Comparison of ENCODE assay signal across 20 mouse cellular contexts in the genomic region with DNA sequence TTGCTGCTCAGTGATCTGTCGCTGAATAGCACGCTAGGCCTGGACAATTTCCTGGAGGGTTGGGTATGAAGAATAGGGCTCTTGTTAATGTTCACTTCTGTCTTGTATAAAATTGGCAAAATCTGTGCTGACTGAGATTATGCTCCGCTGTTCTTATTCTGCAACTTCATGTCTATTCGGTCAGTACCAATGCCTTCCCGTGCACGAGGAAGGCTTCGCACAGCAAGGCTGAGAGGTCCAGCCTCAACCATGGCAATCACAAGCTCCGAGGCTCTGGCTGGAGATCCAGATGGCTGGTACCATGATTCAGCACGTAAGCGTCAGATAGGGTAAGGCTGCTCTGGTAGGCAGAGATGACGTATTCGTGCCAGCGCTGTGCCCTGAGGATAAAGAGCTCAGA. TPM values are rescaled to one million over a fixed set of nuclear protein-coding genes. Genes with fewer than 3 reads are reported as not detected.
DNase-seq lines count a peak whose midpoint lies in the region; ATAC-seq and TF ChIP-seq lines count a peak whose summit lies in the region.
"Had no signal": no experiment of that assay in that cellular context is flagged by ENCODE, and none has a peak within 500 bp of the region (broad histone marks: within the 10 kb centered on the region; RNA-seq: fewer than 3 reads in every experiment).

No protein-coding gene starts in this region.

- H3K27ac ChIP-seq in kidney, embryonic 15.5 days = no peak overlapping the region
- peak overlapping the region; percentile 28 for H3K27ac ChIP-seq in left cerebral cortex, adult 2 months
- H3K27ac ChIP-seq in kidney, embryonic 16.5 days (ENCODE audit: low read length) = 0 out of 2 replicates have a peak overlapping the region, but pooled peaks have one; percentile 37
- H3K27ac ChIP-seq in lung, postnatal 0 days (ENCODE audit: low read length) = no peak overlapping the region
- H3K27ac ChIP-seq: embryonic facial prominence, embryonic 10.5 days; forebrain, embryonic 10.5 days; heart, embryonic 15.5 days; hindbrain, embryonic 13.5 days; stomach, postnatal 0 days had no signal

- H3K4me3 ChIP-seq in kidney, embryonic 15.5 days (replicated peaks) = no peak overlapping the region
- H3K4me3 ChIP-seq in left cerebral cortex, adult 2 months = no peak overlapping the region
- H3K4me3 ChIP-seq in kidney, embryonic 16.5 days (ENCODE audit: low read length) = no peak overlapping the region
- no peak overlapping the region for H3K4me3 ChIP-seq in lung, postnatal 0 days (ENCODE audit: low read depth, low read length)
- H3K4me3 ChIP-seq: embryonic facial prominence, embryonic 10.5 days; forebrain, embryonic 10.5 days; heart, embryonic 15.5 days; hindbrain, embryonic 13.5 days had no signal

- DNase-seq in kidney, adult 11 months = peak; percentile 62
- no peak for DNase-seq in left cerebral cortex, adult 2 months (ENCODE audit: extremely low spot score in 1 of 2, low spot score in 2 of 2)
- DNase-seq in left cerebral cortex, postnatal 10 days (ENCODE audit: extremely low spot score in 1 of 2, low spot score in 2 of 2) = no peak
- DNase-seq in layer of hippocampus, adult 9-11 months = peak; percentile 55
- no peak for DNase-seq in lung, postnatal 0 days (ENCODE audit: low spot score)
- no peak for DNase-seq in adrenal gland, postnatal 25 days
- DNase-seq: cerebellum, adult 11-12 months; cerebellum, postnatal 10 days; forebrain, postnatal 0 days; gastrocnemius, postnatal 36 days; heart, postnatal 36 days; thymus, adult 2 months had no signal

- H3K9ac ChIP-seq in kidney, embryonic 15.5 days = no peak overlapping the region
- H3K9ac ChIP-seq in kidney, embryonic 16.5 days (replicated peaks; ENCODE audit: low read length) = no peak overlapping the region
- no peak overlapping the region for H3K9ac ChIP-seq in lung, postnatal 0 days (replicated peaks; ENCODE audit: low read depth)
- H3K9ac ChIP-seq: forebrain, postnatal 0 days; heart, embryonic 15.5 days had no signal

- ATAC-seq in kidney, embryonic 15.5 days (replicated peaks; ENCODE audit: low FRiP score) = no peak
- no peak; the same call in 1 of the 2 replicates for ATAC-seq in kidney, embryonic 16.5 days (ENCODE audit: low FRiP score, low TSS enrichment)
- ATAC-seq in lung, postnatal 0 days = no peak
- ATAC-seq: forebrain, postnatal 0 days had no signal

- H3K9me3 ChIP-seq in kidney, embryonic 15.5 days (replicated peaks) = no peaks in the 10 kb centered on the region
- H3K9me3 ChIP-seq in kidney, embryonic 16.5 days (ENCODE audit: low read length) = no peaks in the 10 kb centered on the region
- H3K9me3 ChIP-seq in lung, postnatal 0 days (ENCODE audit: low read length) = no peaks in the 10 kb centered on the region
- H3K9me3 ChIP-seq: embryonic facial prominence, embryonic 10.5 days; forebrain, embryonic 10.5 days; heart, embryonic 15.5 days; hindbrain, embryonic 13.5 days had no signal

- 0 out of 2 replicates have a peak, but pooled peaks cover 2% of the 10 kb centered on the region for H3K4me1 ChIP-seq in kidney, embryonic 15.5 days
- no peaks in the 10 kb centered on the region for H3K4me1 ChIP-seq in kidney, embryonic 16.5 days (ENCODE audit: insufficient read depth, low read length)
- no peaks in the 10 kb centered on the region for H3K4me1 ChIP-seq in lung, postnatal 0 days (ENCODE audit: insufficient read depth, low read depth, low read length)
- H3K4me1 ChIP-seq: heart, embryonic 15.5 days; hindbrain, embryonic 13.5 days had no signal

- 93% methylated on average over 13 of the region's 13 CpGs for WGBS in kidney, embryonic 15.5 days
- WGBS in kidney, embryonic 16.5 days = 92% methylated on average over 13 of the region's 13 CpGs
- 94% methylated on average over 13 of the region's 13 CpGs for WGBS in lung, postnatal 0 days

- peaks cover 9% of the 10 kb centered on the region for H3K36me3 ChIP-seq in kidney, embryonic 15.5 days
- no peaks in the 10 kb centered on the region for H3K36me3 ChIP-seq in kidney, embryonic 16.5 days (ENCODE audit: insufficient read depth, low read length)
- H3K36me3 ChIP-seq in lung, postnatal 0 days (ENCODE audit: insufficient read depth, low read length) = no peaks in the 10 kb centered on the region; the same call in 1 of the 2 replicates

- TF ChIP-seq CTCF in left cerebral cortex, adult 2 months (IDR thresholded peaks at IDR 0.05) = no peak
- TF ChIP-seq CTCF in lung, postnatal 0 days (IDR thresholded peaks at IDR 0.05) = no peak

- H3K27me3 ChIP-seq in kidney, embryonic 15.5 days = no peaks in the 10 kb centered on the region
- no peaks in the 10 kb centered on the region for H3K27me3 ChIP-seq in kidney, embryonic 16.5 days (ENCODE audit: insufficient read depth, low read length)
- H3K27me3 ChIP-seq in lung, postnatal 0 days (replicated peaks; ENCODE audit: insufficient read depth, low read length) = no peaks in the 10 kb centered on the region
- H3K27me3 ChIP-seq: heart, embryonic 15.5 days; hindbrain, embryonic 13.5 days had no signal

- no peak overlapping the region for H3K4me2 ChIP-seq in kidney, embryonic 15.5 days
- H3K4me2 ChIP-seq in kidney, embryonic 16.5 days (replicated peaks; ENCODE audit: low read depth, low read length) = no peak overlapping the region
- no peak overlapping the region for H3K4me2 ChIP-seq in lung, postnatal 0 days (replicated peaks; ENCODE audit: low read depth, low read length)
- H3K4me2 ChIP-seq: heart, embryonic 15.5 days; hindbrain, embryonic 13.5 days; midbrain, embryonic 11.5 days had no signal

- no peak for TF ChIP-seq EP300 in lung, postnatal 0 days (IDR thresholded peaks at IDR 0.05)

- intact Hi-C loops in left cerebral cortex, adult 2 months (cut with DNase I) = no loop called here
- intact Hi-C loops in left cerebral cortex, postnatal 10 days (cut with DNase I) = no loop called here

RNA-seq across cellular contexts. Expression of gene Bid, which starts 24.9 kb away (rescaled TPM):
- polyA plus RNA-seq in kidney, embryonic 15.5 days (2015; fragmentation: Nextera tagmentation; extraction: Ambion mirVana) = 22.2 and 23.8 TPM in 2 replicates
- 1 to 10 TPM; 9.0 to 9.8 TPM for total RNA-seq in left cerebral cortex, adult 2 months (2021)
- total RNA-seq in left cerebral cortex, postnatal 10 days (2021) = 10 to 100 TPM; 14.9 to 15.1 TPM
- 26.8 and 29.1 TPM in 2 replicates for polyA plus RNA-seq in kidney, embryonic 16.5 days (2015; fragmentation: Nextera tagmentation; extraction: Ambion mirVana)
- 8.4 and 8.7 TPM in 2 replicates for polyA plus RNA-seq in lung, postnatal 0 days (2015; fragmentation: Nextera tagmentation; extraction: Ambion mirVana)
- total RNA-seq in adrenal gland, postnatal 25 days (2021) = 6.5 and 8.4 TPM in 2 replicates

Comparison
In these comparisons a context has a peak if more than half of its experiments do, and no peak if none do; other contexts are left out.
1. H3K27ac ChIP-seq: peak in left cerebral cortex, adult 2 months (single experiment) and kidney, embryonic 16.5 days (single experiment); none in kidney, embryonic 15.5 days (single experiment) and lung, postnatal 0 days (single experiment).
2. DNase-seq: peak in kidney, adult 11 months (single experiment) and layer of hippocampus, adult 9-11 months (single experiment); none in left cerebral cortex, adult 2 months (0 of 2), left cerebral cortex, postnatal 10 days (0 of 2), lung, postnatal 0 days (single experiment) and adrenal gland, postnatal 25 days (single experiment).